Mouse (Mus musculus) left cerebral cortex, adult 11 months (tissue): ENCODE measurements around the gene Ly6g.
A peak's percentile ranks its signal among the peaks of the same experiment; 100 is the strongest.
"Not testable (repeated sequence)": the region's sequence is repeated elsewhere in the genome, so short reads cannot be mapped to it uniquely, and the experiment has no call there.

Experiments
- DNase-seq: peaks from one replicate; pipeline ENCODE4 v3.0.0; 2022; ENCODE audit warnings: low spot score

Ly6g gene

DNA sequence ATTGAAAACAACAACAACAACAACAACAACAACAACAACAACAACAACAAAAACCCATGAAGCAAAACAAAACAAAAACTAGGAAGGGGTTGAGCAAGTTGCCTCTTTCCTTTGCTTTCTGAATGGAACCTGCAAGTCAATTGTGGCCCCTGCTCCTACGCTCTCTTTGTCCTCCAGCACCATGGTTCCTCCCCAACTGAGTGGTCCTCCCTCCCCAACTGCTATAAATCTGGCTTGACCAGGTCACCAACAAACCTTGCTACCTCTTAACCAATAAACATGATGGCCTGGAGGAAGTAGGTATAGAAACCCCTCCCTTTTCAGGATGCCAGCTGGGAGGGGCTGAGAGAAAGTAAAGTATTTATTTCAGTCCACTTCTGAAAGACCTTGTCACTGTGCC lies at the start of gene Ly6g:
Gene Ly6g, plus strand, starts transcription at position 301 of the 400 bp plus-strand sequence.
- no peak for DNase-seq

DNA sequence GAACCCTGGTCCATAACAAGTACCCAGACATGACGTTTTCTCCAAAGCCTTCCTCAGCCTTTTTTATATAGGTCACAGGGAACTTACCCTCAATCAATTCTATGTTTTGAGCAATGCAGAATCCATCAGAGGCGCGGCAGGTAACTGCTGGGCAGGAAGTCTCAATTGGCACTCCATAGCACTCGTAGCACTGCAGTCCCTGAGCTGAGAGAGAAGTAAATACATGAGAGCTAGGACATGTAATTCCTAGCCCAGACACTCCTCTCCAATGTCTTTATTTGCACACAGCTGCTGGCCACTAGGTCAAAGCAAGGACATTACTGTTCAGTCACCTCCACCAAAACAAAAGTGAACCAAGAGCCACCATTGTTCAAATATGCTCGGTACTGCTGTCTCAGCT lies 44.6 kb upstream of the Ly6g start:
- not testable (repeated sequence) for DNase-seq

DNA sequence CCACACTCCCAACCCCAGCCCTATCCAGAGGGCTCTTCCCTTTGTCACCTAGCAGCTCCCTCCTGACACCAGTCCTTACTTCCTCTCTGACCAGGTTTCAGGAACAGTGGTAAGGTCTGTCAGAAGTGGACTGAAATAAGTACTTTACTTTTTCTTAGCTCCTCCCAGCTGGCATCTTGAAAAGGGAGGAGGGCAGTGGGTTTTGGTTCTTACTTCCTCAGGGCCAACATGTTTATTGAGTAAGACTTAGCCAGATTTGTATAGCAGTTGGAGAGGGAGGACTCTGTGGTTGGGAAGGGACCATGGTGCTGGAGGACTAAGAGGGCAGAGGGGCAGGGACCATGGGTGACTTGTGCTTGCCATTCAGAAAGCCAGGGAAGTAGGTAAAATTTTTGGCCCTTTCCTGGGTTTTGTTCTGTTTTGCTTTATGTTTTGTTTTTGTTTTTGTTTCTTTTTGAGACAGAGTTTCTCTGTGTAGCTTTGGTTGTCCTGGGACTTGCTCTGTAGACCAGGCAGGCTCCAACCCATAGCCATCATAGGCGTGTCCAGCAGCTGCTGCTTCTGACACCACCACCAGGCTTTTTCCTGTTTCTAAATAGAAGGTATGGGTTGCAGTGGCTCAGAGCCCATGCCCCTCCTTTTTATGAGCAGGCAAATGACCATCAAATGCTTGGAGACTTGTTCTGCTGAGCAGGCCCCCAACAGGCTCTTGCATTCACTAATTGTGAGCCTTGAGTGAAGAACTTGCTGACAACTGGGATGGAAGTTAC lies 43.0 kb upstream of the Ly6g start, which contains the start of gene Ly6c2:
Gene Ly6c2, minus strand, starts transcription at position 110 of the 770 bp plus-strand sequence.
- DNase-seq, result not testable (repeated sequence)

DNA sequence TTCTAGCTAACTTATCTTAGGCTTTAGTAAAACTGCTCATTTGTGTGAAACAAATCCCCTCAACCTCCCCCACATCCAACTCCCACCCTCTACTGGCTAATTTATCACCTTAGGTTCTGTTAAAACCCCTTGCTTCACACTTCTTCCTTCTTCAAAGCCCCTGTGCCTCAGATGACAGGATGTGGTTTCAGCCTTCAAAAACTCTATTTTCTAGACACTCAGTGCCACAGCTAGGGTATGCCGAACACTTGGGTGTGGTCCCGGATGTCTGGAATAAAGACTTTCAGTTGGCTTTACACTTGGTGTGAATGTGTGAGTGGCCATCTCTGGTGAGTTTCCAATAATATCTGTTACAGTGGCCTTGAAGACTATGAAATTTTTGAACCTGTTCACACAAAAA lies 38.5 kb upstream of the Ly6g start:
- no peak for DNase-seq

DNA sequence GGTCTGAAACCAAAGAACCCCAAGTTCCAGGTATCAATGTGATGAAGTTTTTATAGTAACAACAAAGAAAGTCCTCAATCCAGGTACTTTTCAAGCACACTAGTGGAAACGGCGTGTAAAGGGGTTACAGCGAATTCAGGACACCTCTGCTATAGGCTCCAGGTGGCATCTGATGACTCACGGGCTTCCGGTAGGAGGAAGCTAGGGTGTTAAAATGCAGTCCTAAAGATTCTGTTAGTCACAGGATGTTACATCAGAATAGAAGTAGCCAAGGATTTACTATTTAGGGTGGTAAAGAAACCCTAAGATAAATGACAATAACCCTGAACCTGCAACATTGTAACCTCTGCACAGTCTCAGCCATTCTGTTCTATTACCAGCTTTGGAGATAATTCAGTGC lies 37.6 kb upstream of the Ly6g start:
- not testable (repeated sequence) for DNase-seq

DNA sequence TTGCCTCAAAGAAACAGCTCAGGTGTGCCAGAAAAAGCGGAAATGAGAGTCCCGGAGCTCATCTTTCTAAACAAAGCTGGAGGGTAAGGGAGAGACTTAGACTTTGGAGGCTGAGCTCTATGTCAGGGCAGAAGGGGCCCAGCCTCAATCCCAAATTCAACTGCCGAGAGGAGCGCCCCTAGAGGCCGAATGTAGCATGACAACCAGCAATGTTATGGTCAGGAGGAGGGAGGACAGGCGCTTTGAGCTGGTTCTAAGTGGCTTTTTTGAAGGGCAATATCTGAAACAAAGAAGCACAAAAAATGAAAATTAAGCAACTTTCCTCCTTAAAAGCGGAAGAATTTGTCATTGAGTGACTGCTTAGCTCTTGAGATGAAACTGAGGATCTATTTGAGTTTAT lies 36.3 kb upstream of the Ly6g start:
- not testable (repeated sequence) for DNase-seq

DNA sequence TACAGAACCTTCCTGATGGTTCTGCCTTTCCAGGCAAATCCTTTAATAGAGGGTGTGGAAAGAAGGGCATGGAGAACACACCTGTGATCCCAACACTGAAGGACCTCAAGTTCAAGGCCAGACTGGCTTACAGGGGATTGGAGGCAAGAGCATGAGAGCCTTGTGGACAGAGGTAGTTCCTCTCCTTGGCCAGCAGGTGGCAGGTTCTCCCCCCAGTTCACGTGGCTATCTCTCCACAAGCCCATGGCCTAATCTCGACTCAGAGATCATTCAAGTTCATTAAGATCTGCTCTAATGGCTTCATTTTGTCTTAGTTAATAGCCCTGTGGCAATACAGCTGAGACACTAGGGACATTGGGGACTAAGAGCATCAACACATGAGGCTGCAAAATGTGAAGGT lies 35.0 kb upstream of the Ly6g start:
- DNase-seq, result no peak

DNA sequence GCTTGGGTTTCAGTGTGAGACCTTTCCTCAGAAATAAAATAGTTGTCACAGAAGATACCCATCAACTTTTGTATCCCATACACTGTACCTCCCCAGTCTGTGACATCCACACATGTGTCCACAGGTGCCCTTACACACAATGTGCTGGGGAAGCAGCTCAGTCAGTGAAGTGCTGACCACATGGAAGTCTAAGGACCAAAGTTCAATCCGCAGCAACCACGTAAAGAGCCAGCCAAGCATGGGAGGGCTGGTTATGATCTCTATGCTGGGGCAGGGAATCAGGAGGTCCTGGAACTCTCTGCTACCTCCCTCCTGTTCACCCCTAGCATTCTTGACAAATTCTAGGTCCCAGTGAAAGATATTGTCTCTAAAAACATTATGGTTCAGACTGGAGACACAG lies 22.7 kb upstream of the Ly6g start:
- not testable (repeated sequence) for DNase-seq

DNA sequence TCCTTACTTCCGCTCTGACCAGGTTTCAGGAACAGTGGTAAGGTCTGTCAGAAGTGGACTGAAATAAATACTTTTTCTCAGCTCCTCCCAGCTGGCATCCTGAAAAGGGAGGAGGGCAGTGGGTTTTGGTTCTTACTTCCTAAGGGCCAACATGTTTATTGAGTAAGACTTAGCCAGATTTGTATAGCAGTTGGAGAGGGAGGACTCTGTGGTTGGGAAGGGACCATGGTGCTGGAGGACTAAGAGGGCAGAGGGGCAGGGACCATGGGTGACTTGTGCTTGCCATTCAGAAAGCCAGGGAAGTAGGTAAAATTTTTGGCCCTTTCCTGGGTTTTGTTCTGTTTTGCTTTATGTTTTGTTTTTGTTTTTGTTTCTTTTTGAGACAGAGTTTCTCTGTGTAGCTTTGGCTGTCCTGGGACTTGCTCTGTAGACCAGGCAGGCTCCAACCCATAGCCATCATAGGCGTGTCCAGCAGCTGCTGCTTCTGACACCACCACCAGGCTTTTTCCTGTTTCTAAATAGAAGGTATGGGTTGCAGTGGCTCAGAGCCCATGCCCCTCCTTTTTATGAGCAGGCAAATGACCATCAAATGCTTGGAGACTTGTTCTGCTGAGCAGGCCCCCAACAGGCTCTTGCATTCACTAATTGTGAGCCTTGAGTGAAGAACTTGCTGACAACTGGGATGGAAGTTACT lies 19.8 kb upstream of the Ly6g start:
- not testable (repeated sequence) for DNase-seq

DNA sequence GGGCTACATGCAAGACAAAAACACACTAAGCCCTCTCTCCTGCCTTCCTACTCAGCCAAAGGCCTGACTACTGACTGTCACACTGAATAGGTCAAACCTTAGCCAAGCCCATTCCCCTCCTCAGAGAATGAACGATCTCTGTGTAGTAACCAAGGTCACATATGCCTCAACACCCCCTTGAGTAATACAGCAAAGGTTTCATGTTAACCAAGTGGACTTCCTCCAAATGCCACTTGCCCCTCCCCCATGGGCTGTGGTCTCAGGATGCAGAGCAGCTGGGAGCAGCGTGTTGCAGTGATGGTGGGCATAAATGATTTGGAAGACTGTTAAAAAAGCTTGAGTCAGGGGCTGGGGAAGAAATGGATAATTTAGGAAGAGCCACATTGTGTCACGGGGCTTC lies 17.3 kb upstream of the Ly6g start:
- DNase-seq, result not testable (repeated sequence)

DNA sequence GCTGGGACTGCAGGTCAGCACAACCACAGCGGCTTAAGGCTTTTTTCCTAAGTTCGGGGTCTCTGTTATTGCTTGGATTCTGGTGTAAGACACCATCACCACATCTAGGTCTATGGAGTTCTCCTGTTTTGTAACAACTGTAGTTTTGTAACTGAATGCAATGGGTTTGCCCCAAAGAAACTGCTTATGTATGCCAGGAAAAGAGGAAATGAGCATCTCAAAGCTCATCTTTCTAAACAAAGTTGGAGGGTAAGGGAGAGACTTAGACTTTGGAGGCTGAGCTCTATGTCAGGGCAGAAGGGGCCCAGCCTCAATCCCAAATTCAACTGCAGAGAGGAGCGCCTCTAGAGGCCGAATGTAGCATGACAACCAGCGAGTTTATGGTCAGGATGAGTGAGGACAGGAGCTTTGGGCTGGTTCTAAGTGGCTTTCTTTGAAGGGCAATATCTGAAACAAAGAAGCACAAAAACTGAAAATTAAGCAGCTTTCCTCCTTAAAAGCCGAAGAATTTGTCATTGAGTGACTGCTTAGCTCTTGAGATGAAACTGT lies 13.2 kb upstream of the Ly6g start:
- not testable (repeated sequence) for DNase-seq

DNA sequence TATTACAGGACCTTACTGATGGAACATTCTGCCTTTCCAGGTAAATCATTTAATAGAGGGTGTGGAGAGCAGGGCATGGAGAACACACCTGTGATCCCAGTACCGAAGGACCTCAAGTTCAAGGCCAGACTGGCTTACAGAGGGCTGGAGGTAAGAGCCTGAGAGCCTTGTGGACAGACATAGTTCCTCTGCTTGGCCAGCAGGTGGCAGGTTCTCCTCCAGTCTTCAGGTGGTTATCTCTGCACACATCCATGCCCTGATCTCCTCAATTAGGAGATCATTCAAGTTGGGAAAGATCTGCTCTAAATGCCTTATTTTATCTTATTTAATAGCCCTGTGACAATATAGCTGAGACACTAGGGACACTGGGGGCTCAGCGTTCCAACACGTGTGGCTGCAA lies 11.3 kb upstream of the Ly6g start:
- DNase-seq, result no peak

DNA sequence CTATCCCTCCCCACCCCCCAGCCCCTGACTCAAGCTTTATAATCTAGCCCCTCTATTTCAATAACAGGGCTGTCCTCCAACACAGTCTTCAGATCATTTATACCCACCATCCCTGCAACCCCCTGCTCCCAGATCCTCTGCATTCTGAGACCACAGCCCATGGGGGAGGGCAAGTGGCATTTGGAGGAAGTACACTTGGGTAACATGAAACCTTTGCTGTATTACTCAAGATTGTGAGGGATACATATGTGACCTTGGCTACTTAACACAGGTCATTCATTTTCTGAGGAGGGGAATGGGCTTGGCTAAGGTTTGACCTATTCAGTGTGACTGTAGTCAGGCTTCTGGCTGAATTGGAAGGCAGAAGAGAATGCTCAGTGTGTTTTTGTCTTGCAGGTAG lies 2.0 kb upstream of the Ly6g start:
- no peak for DNase-seq

DNA sequence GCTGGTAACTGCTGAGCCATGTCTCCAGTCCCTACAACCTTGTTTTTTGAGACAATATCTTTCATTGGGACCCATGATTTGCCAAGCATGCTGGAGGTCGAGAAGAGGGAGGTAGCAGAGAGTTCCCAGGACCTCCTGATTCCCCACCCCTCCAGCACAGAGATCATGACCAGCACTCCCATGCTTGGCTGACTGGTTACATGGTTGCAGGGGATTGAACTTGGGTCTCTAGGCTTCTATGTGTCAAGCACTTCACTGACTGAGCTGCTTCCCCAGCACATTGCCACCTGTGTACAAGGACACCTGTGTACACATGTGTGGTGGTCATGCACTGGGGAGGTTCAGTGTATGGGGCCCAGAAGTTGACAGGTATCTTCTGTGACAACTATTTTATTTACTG lies 2.6 kb downstream of the Ly6g start:
- no peak for DNase-seq

DNA sequence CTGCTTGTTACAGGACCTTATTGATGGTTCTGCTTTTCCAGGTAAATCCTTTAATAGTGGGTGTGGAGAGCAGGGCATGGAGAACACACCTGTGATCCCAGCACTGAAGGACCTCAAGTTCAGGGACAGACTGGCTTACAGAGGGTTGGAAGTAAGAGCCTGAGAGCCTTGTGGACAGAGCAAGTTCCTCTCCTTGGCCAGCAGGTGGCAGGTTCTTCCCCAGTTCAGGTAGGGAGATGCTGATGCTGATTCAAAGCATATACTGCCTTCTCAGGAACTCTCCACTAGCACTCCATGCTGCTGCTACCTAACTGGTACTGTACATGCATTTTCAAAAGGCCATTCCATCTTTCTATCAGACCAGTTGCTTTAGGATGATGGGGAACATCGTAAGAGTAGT lies 20.5 kb downstream of the Ly6g start:
- peak; percentile 0 for DNase-seq

DNA sequence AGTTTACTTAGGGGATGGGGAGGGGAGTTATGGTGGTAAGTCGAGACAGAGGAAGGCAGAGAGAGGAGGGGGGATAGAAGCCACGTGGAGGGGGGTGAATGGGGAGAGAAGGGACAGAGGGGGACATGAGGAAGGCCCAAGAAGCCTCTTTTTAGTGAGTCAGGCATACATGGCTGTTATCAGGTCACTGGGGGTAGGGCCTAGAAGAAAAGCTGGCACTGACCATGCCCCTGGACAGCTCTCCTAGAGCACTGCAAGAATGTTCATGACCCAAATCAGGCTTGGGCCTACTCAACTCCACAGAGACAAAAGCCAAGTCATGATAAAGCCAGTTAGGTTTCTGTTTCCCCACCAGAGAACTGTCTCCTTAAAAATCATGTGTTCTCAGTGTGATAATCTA lies 31.3 kb downstream of the Ly6g start:
- no peak for DNase-seq

DNA sequence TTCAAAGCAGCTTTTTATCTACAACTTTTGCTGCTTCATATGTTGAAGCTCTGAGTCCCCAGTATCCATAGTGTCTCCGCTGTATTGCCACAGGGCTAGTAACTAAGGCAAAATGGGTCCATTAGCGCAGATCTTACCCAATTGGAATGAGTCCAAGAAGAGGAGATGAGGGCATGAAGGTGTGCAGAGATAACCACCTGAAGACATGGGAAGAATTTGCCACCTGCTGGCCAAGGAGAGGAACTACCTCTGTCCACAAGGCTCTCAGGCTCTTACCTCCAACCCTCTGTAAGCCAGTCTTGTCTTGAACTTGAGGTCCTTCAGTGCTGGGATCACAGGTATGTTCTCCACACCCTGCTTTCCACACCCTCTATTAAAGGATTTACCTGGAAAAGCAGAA lies 34.1 kb downstream of the Ly6g start:
- DNase-seq, result no peak

DNA sequence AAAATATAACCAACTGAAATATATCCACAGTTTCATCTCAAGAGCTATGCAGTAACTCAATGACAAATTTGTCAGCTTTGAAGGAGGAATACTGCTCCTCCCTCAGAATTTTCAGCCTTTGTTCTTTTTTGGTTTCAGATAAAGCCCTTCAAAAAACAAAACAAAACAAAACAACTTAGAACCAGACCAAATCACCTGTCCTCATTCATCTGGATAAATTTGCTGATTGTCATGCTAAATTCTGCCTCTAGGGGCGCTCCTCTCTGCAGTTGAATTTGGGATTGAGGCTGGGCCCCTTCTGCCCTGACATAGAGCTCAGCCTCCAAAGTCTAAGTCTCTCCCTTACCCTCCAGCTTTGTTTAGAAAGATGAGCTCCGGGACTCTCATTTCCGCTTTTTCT lies 35.5 kb downstream of the Ly6g start:
- not testable (repeated sequence) for DNase-seq
